Mouse (Mus musculus) ES-Bruce4 (cell line): ENCODE data around the gene F9.

Experiments used
- CTCF ChIP-seq: IDR thresholded peaks from one replicate; pipeline ENCODE4 v1.8.1; 2011; ENCODE audit warnings: low read depth, low read length
- EP300 ChIP-seq: IDR thresholded peaks from 2 replicates; pipeline ENCODE4 v1.6.1; 2011; ENCODE audit warnings: low read depth, low read length; ENCODE audit not compliant: insufficient read depth
- POLR2A ChIP-seq: IDR thresholded peaks from one replicate; pipeline ENCODE4 v1.8.1; 2011; ENCODE audit warnings: low read length; ENCODE audit not compliant: insufficient read depth

GRCm38 (mm10) chrX:60075359-60075758, 76.1 kb downstream of the F9 start:
- no peak for TF ChIP-seq CTCF
- TF ChIP-seq POLR2A = no peak
- TF ChIP-seq EP300 = no peak
